Mouse (Mus musculus) thymus, adult 2 months (tissue): ENCODE data around the gene Epha6. TPM values are rescaled to one million over a fixed set of nuclear protein-coding genes. Genes with fewer than 3 reads are reported as not detected.

Source experiments
- DNase-seq: peaks from one replicate; pipeline ENCODE4 v3.0.0; 2021
- H3K27ac ChIP-seq: fragments of 200-500 bp; 2 replicates; pipeline ENCODE4 v1.5.1; 2012; ENCODE audit warnings: low read length, control low read depth; ENCODE audit not compliant: control insufficient read depth, insufficient read depth
- H3K27me3 ChIP-seq: fragments of 200-500 bp; 2 replicates; pipeline ENCODE4 v1.6.1; 2012; ENCODE audit warnings: mild to moderate bottlenecking, low read length, moderate library complexity, mixed read lengths; ENCODE audit not compliant: control insufficient read depth, insufficient read depth
- H3K36me3 ChIP-seq: fragments of 200-500 bp; 2 replicates; pipeline ENCODE4 v1.6.1; 2012; ENCODE audit warnings: mild to moderate bottlenecking, low read length, moderate library complexity; ENCODE audit not compliant: control insufficient read depth, insufficient read depth
- H3K4me1 ChIP-seq: fragments of 200-500 bp; replicated peaks from 2 replicates; pipeline ENCODE4 v1.6.1; 2012; ENCODE audit warnings: low read length; ENCODE audit not compliant: control insufficient read depth, insufficient read depth
- H3K4me3 ChIP-seq: fragments of 200-500 bp; 2 replicates; pipeline ENCODE4 v1.5.1; 2012; ENCODE audit warnings: mild to moderate bottlenecking, low read length, control low read depth, moderate library complexity; ENCODE audit not compliant: control insufficient read depth, insufficient read depth
- CTCF ChIP-seq: fragments of 200-500 bp; IDR thresholded peaks from 2 replicates; pipeline ENCODE4 v1.5.1; 2012; ENCODE audit warnings: mild to moderate bottlenecking, control low read depth, low read length, moderate library complexity, borderline replicate concordance; ENCODE audit not compliant: control insufficient read depth, poor library complexity, insufficient read depth; ENCODE audit errors: extremely low read depth
- POLR2A ChIP-seq: fragments of 200-500 bp; IDR thresholded peaks from 2 replicates; pipeline ENCODE4 v1.6.1; 2012; ENCODE audit warnings: mild to moderate bottlenecking, low read length, control low read depth, moderate library complexity; ENCODE audit not compliant: control insufficient read depth, poor library complexity, insufficient read depth; ENCODE audit errors: extremely low read depth
- WGBS: fragments of 180-500 bp; shearing (Covaris S2); methylation state at CpG from one replicate; pipeline ENCODE4 v1.1.7; 2018; 5-methylcytosine and 5-hydroxymethylcytosine counted together
- polyA plus RNA-seq: library from polyadenylated mRNA; depleted of rRNA; stranded (reverse); fragments of >200 nt; gene quantifications from 2 replicates; pipeline ENCODE4 v1.2.3, GENCODE M21; 2012

Epha6 gene
- polyA plus RNA-seq, 1 experiment: not detected

DNA sequence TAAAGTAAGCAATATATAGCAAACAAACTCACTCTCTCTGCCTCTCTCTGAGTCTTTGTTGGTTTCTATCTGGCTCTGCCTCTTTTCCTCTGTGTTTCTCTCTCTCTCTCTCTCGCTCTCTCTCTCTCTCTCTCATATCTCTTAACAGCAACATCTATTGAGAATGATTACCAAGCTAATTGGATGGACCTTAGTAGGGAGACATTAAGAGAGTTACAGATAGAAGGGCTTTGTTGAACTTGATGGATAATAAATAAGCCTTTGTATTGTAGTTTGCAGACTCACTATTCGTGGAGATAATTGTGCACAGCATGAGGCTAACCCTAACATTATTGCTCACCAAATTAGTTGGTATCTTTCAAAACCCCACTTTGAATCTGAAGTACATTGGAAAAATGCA is 34.8 kb downstream of the Epha6 start:
- no peak overlapping the region for H3K4me3 ChIP-seq
- WGBS: 83% methylated on average over 2 of the region's 2 CpGs

DNA sequence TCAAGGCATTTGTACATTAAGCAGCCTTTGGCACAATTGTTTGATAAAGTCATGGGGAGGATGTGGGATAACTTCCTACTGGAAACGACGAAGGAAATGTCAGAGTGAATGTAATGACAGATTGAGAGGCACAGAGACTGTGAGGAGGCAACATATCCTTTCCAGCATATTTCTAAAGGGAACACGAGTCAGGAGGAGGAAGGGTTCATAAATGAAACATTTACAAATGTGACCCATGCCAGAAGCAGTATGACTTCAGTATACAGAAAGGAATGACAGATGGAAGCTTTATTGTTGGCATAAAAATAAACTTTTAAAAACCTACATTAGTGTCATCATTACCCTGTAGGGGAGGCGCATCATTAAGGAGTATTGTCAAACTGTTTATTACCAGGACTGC is 60.9 kb downstream of the Epha6 start:
- Histone ChIP-seq H3K27ac (no peak overlapping the region), H3K4me3 (no peak overlapping the region), H3K27me3 (no peaks in the 10 kb centered on the region), H3K4me1 (no peaks in the 10 kb centered on the region), H3K36me3 (no peaks in the 10 kb centered on the region)
- TF ChIP-seq CTCF (no peak), POLR2A (no peak)
- DNase-seq: no peak
- WGBS: 58% methylated on average over 4 of the region's 4 CpGs

More for the DNA sequence above, 34.8 kb downstream of the Epha6 start:
- Histone ChIP-seq H3K4me1 (no peaks in the 10 kb centered on the region), H3K36me3 (no peaks in the 10 kb centered on the region), H3K27ac (no peak overlapping the region), H3K27me3 (no peaks in the 10 kb centered on the region)
- DNase-seq: no peak
- TF ChIP-seq POLR2A: no peak
- no peak for TF ChIP-seq CTCF

DNA sequence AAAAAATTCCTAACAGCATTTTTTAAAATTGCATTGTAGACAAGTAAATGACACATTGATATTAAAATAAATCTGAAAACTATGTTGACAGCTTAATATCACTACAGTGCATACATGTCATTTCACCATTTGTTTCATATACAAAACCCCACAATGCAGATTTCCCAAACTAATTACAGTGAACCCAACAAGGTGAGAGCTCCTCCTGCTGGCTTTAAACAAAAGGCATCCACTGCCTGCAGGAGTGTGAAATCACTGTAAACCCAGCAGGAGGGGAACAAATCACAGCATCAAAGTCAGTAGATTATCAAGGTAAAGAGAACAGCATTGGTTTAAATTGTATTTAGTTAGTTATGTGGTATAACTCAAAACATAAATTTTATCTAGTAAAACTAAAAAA is 67.1 kb downstream of the Epha6 start:
- Histone ChIP-seq H3K36me3 (no peaks in the 10 kb centered on the region), H3K4me3 (no peak overlapping the region), H3K27me3 (no peaks in the 10 kb centered on the region), H3K4me1 (no peaks in the 10 kb centered on the region), H3K27ac (no peak overlapping the region)
- TF ChIP-seq POLR2A (no peak), CTCF (no peak)
- DNase-seq: no peak

DNA sequence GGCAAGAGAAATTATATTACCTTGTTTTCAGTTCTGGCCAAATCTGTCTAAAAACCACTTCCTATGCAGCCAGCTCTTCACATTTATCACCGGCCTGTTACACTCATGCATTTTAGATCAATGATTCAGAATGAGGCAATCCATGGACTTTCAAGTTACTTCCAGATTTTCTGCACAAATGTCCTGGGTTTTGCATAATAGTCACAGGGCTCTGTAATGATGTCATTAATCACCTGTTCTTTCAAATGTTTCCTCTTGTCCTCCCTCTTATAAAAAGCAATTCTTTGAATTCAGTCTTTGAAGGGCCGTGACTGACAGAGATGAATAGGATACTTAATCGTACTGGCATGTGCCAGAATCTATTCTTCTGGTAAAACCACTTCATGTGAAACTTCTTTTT is 95.6 kb downstream of the Epha6 start:
- Histone ChIP-seq H3K36me3 (no peaks in the 10 kb centered on the region), H3K27ac (no peak overlapping the region), H3K4me3 (no peak overlapping the region), H3K4me1 (no peaks in the 10 kb centered on the region), H3K27me3 (no peaks in the 10 kb centered on the region)
- WGBS: 87% methylated on average over 3 of the region's 3 CpGs
- TF ChIP-seq CTCF: no peak
- TF ChIP-seq POLR2A: no peak
- no peak for DNase-seq

DNA sequence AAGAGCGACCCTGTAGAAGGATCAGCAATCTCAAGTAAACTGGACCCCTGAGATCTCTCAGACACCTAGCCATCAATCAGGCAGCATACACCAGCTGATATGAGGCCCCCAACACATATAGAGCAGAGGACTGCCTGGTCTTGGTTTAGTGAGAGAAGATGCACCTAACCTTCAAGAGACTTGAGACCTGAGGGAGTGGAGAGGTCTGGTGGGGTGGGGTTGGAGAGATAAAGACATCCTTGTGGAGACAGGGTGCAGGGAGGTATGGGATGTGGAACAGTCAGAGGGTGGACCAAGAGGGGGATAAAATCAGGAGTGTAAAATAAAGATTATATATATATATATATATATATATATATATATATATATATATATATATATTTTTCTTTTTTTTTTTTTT is 105.8 kb downstream of the Epha6 start:
- Histone ChIP-seq H3K4me1 (no peaks in the 10 kb centered on the region), H3K36me3 (no peaks in the 10 kb centered on the region), H3K4me3 (no peak overlapping the region), H3K27me3 (no peaks in the 10 kb centered on the region), H3K27ac (no peak overlapping the region)
- DNase-seq: no peak
- TF ChIP-seq CTCF: no peak
- TF ChIP-seq POLR2A: no peak
- whole genome bisulfite sequencing: 94% methylated on average over 1 of the region's 1 CpGs

DNA sequence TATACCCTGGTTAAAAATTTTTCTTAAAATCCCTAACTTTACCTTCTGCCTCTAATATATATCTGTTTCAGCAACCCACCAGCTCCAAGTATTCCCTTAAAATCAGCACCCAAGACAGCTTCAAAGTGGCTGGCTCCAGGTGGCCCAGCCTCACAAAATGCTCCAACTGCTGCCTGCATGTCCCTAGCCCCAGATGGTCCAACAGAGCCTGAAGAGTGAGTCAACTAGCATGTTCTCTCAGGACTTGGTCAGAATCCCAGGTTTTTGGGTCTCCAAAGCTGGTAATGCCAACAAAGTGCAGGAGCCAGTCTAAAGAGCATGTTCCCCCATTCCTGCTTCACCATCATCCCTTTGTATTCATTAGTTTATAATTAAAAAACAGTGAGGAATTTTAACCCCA is 129.6 kb downstream of the Epha6 start:
- TF ChIP-seq CTCF: no peak
- no peak for TF ChIP-seq POLR2A

DNA sequence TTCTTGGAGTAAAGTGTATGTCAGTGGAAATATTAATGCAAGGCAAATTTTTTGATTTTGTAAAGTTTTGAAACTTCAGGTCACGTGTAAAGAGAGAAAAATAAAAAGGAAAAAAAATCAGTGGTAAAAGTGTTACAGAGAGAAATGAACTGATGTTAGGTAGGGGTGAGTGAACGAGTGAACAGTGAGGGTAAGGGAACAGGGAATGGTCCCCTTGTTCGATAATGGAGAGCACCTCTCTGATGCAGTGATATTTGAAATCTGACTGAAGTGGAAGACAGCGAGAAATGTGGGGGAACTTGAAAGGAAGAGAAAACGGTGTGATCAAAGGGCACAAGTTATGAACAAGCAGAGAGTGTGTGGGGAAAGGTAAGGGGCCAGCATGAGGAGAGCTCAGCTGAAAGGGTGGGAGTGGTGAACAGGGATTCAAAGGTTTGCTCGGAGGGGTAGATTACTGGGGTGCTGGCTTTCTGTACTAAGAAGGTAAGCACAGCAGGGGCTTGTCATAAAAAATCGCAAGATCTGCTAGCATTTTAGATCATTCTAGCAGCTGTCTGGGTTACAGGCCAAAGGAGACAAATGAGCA is 137.0 kb downstream of the Epha6 start:
- TF ChIP-seq CTCF: no peak
- TF ChIP-seq POLR2A: no peak
- H3K27ac ChIP-seq: no peak overlapping the region
- 83% methylated on average over 7 of the region's 7 CpGs for WGBS
- DNase-seq: no peak
- no peak overlapping the region for H3K4me3 ChIP-seq
- H3K27me3 ChIP-seq: no peaks in the 10 kb centered on the region
- H3K36me3 ChIP-seq: no peaks in the 10 kb centered on the region
- no peaks in the 10 kb centered on the region for H3K4me1 ChIP-seq

More for the DNA sequence above, 129.6 kb downstream of the Epha6 start:
- Histone ChIP-seq H3K4me3 (no peak overlapping the region), H3K4me1 (no peaks in the 10 kb centered on the region), H3K27ac (no peak overlapping the region), H3K27me3 (no peaks in the 10 kb centered on the region), H3K36me3 (no peaks in the 10 kb centered on the region)
- DNase-seq: no peak
